Mouse (Mus musculus) adrenal gland, postnatal 10 days (tissue): ENCODE data around the gene Pgpep1. TPM values are rescaled to one million over a fixed set of nuclear protein-coding genes. Genes with fewer than 3 reads are reported as not detected.

Experiments used
- DNase-seq: peaks from one replicate; pipeline ENCODE4 v3.0.0; 2021; ENCODE audit warnings: mixed read lengths
- total RNA-seq, 2 experiments: library from RNA; stranded (reverse); gene quantifications; 2 replicates each; pipeline ENCODE4 v1.2.3; 2021

Pgpep1 gene
- total RNA-seq, 2 experiments from 2014 or later = 65.7 to 80.6 TPM

- DNase-seq = no peak
Observed at GRCm38 (mm10) chr8:70691230-70691629, 31.0 kb upstream of the Pgpep1 start.

GRCm38 (mm10) chr8:70689892-70690390, 29.8 kb upstream of the Pgpep1 start:
- peak; percentile 73 for DNase-seq

- no peak for DNase-seq
Observed at GRCm38 (mm10) chr8:70688136-70688535, 27.9 kb upstream of the Pgpep1 start.

GRCm38 (mm10) chr8:70687576-70687975, 27.4 kb upstream of the Pgpep1 start:
- peak; percentile 91 for DNase-seq

GRCm38 (mm10) chr8:70684291-70684690, 24.1 kb upstream of the Pgpep1 start:
- DNase-seq = no peak

GRCm38 (mm10) chr8:70682692-70683091, 22.5 kb upstream of the Pgpep1 start:
- peak; percentile 38 for DNase-seq

- peak; percentile 85 for DNase-seq
Observed at GRCm38 (mm10) chr8:70682193-70682592, 22.0 kb upstream of the Pgpep1 start.

GRCm38 (mm10) chr8:70681410-70681809, 21.2 kb upstream of the Pgpep1 start:
- DNase-seq = no peak

- DNase-seq = peak; percentile 39
Observed at GRCm38 (mm10) chr8:70680039-70680438, 19.9 kb upstream of the Pgpep1 start.

GRCm38 (mm10) chr8:70679404-70679803, 19.2 kb upstream of the Pgpep1 start:
- DNase-seq = no peak

- DNase-seq = no peak
Observed at GRCm38 (mm10) chr8:70678679-70679078, 18.5 kb upstream of the Pgpep1 start.

GRCm38 (mm10) chr8:70677451-70678080, 17.4 kb upstream of the Pgpep1 start:
- DNase-seq = no peak

- no peak for DNase-seq
Observed at GRCm38 (mm10) chr8:70675336-70675735, 15.1 kb upstream of the Pgpep1 start.

GRCm38 (mm10) chr8:70674716-70675115, 14.5 kb upstream of the Pgpep1 start:
- no peak for DNase-seq

- no peak for DNase-seq
Observed at GRCm38 (mm10) chr8:70674109-70674508, 13.9 kb upstream of the Pgpep1 start.

GRCm38 (mm10) chr8:70673079-70673856, 13.1 kb upstream of the Pgpep1 start, which contains the start of gene Lsm4:
Lsm4 (plus strand) TSS chr8:70673248.
- DNase-seq = peak; percentile 98

GRCm38 (mm10) chr8:70672325-70673078, 12.3 kb upstream of the Pgpep1 start:
- DNase-seq = no peak

GRCm38 (mm10) chr8:70671615-70672324, 11.6 kb upstream of the Pgpep1 start:
- no peak for DNase-seq

- DNase-seq = peak; percentile 61
Observed at GRCm38 (mm10) chr8:70667071-70667470, 6.9 kb upstream of the Pgpep1 start.

- no peak for DNase-seq
Observed at GRCm38 (mm10) chr8:70665599-70665998, 5.4 kb upstream of the Pgpep1 start.

- no peak for DNase-seq
Observed at GRCm38 (mm10) chr8:70664631-70665030, 4.4 kb upstream of the Pgpep1 start.

GRCm38 (mm10) chr8:70663691-70664090, 3.5 kb upstream of the Pgpep1 start:
- DNase-seq = no peak
